Mouse (Mus musculus) hindbrain, embryonic 10.5 days (tissue): ENCODE measurements around the gene She. TPM values are rescaled to one million over a fixed set of nuclear protein-coding genes. Genes with fewer than 3 reads are reported as not detected.

Source experiments
- DNase-seq: peaks from one replicate; pipeline ENCODE4 v3.0.0-alpha.2; 2017; ENCODE audit warnings: low spot score
- H3K27ac ChIP-seq: fragments of 300-500 bp; sonication (generic); 2 replicates; pipeline ENCODE4 v1.5.1; 2016; ENCODE audit warnings: mild to moderate bottlenecking, moderate library complexity
- H3K27me3 ChIP-seq: fragments of 300-500 bp; sonication (generic); 2 replicates; pipeline ENCODE4 v1.6.1; 2016; ENCODE audit warnings: mild to moderate bottlenecking; ENCODE audit not compliant: poor library complexity, insufficient read depth, severe bottlenecking
- H3K36me3 ChIP-seq: fragments of 300-500 bp; sonication (generic); 2 replicates; pipeline ENCODE4 v1.6.1; 2016; ENCODE audit warnings: mild to moderate bottlenecking, moderate library complexity
- H3K4me1 ChIP-seq: fragments of 300-500 bp; sonication (generic); replicated peaks from 2 replicates; pipeline ENCODE4 v1.6.1; 2016; ENCODE audit warnings: mild to moderate bottlenecking
- H3K4me3 ChIP-seq: fragments of 300-500 bp; sonication (generic); 2 replicates; pipeline ENCODE4 v1.5.1; 2016; ENCODE audit warnings: mild to moderate bottlenecking, moderate library complexity
- H3K9me3 ChIP-seq: fragments of 300-500 bp; sonication (generic); 2 replicates; pipeline ENCODE4 v1.6.1; 2016; ENCODE audit warnings: mild to moderate bottlenecking, moderate library complexity
- WGBS: fragments of 180-500 bp; shearing (Covaris S2); methylation state at CpG from one replicate; pipeline ENCODE4 v1.1.7; 2016; 5-methylcytosine and 5-hydroxymethylcytosine counted together
- polyA plus RNA-seq: library from polyadenylated mRNA; unstranded; fragments of >200 nt; fragmentation: Nextera tagmentation; extraction: Ambion mirVana; gene quantifications from 2 replicates; pipeline ENCODE4 v1.2.1, GENCODE M21; 2016

Gene She
- polyA plus RNA-seq, 1 experiment from 2014 or later: 2.3 TPM

DNA sequence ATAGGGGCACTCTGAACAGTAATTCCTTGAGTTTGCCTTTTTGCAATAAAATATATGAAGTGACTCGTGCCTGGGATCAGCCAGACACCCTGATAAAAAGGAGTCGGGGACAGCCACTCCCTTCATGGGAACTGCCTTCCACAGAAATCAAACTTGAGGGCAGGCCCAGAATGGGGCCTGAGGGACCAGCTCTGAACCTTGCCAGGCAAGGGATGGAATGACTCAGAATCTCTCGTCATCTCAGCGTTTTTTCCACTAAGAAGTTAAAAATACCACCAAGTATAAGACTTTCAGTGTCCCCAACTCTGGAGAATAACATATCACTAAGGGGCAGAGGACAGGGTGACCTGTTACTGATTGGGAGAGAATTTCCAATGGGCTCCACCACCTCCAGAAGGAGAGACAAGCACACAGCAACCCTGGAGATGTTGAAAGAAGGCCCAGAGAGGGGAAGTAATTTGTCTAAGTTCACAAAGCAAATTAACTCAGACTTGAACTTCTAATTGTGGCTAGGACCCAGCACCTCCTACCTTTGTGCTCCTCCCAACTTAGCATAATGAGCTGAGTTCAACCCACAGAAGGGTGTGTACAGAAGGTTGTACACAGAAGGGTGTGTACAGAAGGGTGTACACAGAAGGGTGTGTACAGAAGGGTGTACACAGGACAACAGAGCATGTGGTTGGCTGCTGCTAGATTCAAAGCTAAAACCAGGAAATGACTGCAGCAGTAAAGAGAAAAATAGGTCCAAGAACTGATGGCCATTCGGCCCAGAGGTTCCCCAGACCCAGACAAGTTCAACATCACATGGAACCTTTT lies 49.1 kb downstream of the She start:
- no peak for DNase-seq
- Histone ChIP-seq H3K4me3 (no peak overlapping the region), H3K4me1 (peaks cover 8% of the 10 kb centered on the region; the same call in 1 of the 2 replicates), H3K27ac (no peak overlapping the region), H3K9me3 (no peaks in the 10 kb centered on the region), H3K36me3 (no peaks in the 10 kb centered on the region), H3K27me3 (peaks cover 16% of the 10 kb centered on the region; the same call in 1 of the 2 replicates)
- 88% methylated on average over 5 of the region's 5 CpGs for WGBS

- Histone ChIP-seq H3K36me3 (no peaks in the 10 kb centered on the region), H3K27me3 (peaks cover 10% of the 10 kb centered on the region; the same call in 1 of the 2 replicates), H3K4me1 (peaks cover 14% of the 10 kb centered on the region), H3K9me3 (no peaks in the 10 kb centered on the region), H3K4me3 (no peak overlapping the region), H3K27ac (no peak overlapping the region)
- no peak for DNase-seq
- 75% methylated on average over 8 of the region's 8 CpGs for WGBS
Observed at GRCm38 (mm10) chr3:89882556-89883181, 51.5 kb downstream of the She start.

DNA sequence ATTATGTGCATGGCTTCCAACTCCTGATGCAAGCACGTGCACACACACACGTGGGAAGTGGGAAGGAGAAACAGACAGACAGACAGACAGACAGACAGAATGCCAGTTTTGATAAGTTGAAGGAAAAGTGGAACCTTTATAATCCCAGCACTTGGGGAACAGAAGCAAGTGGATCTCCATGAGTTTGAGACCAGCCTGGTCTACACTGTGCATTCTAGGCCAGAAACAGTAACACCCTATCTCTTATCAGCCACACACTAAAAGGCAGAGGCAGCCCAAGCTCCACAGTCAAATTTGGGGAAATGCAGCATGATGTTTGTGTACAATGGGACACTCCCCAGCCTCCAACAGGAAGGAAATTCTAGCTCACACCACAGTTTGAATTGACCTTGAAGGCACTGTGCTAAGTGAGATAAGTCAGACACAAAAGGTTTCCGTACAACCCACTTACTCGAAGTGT lies 52.4 kb downstream of the She start:
- no peak for DNase-seq
- WGBS: 85% methylated on average over 4 of the region's 4 CpGs
- Histone ChIP-seq H3K27me3 (peaks cover 10% of the 10 kb centered on the region; the same call in 1 of the 2 replicates), H3K9me3 (no peaks in the 10 kb centered on the region), H3K4me1 (peaks cover 8% of the 10 kb centered on the region), H3K4me3 (no peak overlapping the region), H3K36me3 (no peaks in the 10 kb centered on the region), H3K27ac (no peak overlapping the region)

GRCm38 (mm10) chr3:89885766-89886165 lies 54.6 kb downstream of the She start:
- no peak overlapping the region for H3K27ac ChIP-seq
- H3K4me3 ChIP-seq: no peak overlapping the region
- H3K4me1 ChIP-seq: peaks cover 6% of the 10 kb centered on the region; the same call in 1 of the 2 replicates
- H3K36me3 ChIP-seq: no peaks in the 10 kb centered on the region
- WGBS: 92% methylated on average over 11 of the region's 11 CpGs
- no peak for DNase-seq
- peaks cover 4% of the 10 kb centered on the region; the same call in 1 of the 2 replicates for H3K27me3 ChIP-seq
- H3K9me3 ChIP-seq: no peaks in the 10 kb centered on the region

GRCm38 (mm10) chr3:89887582-89888230 lies 56.5 kb downstream of the She start:
- Histone ChIP-seq H3K9me3 (no peaks in the 10 kb centered on the region), H3K4me1 (peaks cover 6% of the 10 kb centered on the region; the same call in 1 of the 2 replicates), H3K27me3 (0 out of 2 replicates have a peak, but pooled peaks cover 4% of the 10 kb centered on the region), H3K4me3 (no peak overlapping the region), H3K27ac (no peak overlapping the region), H3K36me3 (no peaks in the 10 kb centered on the region)
- WGBS: 95% methylated on average over 7 of the region's 7 CpGs
- no peak for DNase-seq

- no peaks in the 10 kb centered on the region for H3K36me3 ChIP-seq
- WGBS: 82% methylated on average over 8 of the region's 8 CpGs
- H3K27ac ChIP-seq: no peak overlapping the region
- no peaks in the 10 kb centered on the region for H3K27me3 ChIP-seq
- no peak overlapping the region for H3K4me3 ChIP-seq
- DNase-seq: no peak
- H3K4me1 ChIP-seq: peaks cover 6% of the 10 kb centered on the region; the same call in 1 of the 2 replicates
- no peaks in the 10 kb centered on the region for H3K9me3 ChIP-seq
Observed at GRCm38 (mm10) chr3:89889841-89890430, 58.8 kb downstream of the She start.

- Histone ChIP-seq H3K4me1 (peaks cover 17% of the 10 kb centered on the region), H3K9me3 (no peaks in the 10 kb centered on the region), H3K36me3 (no peaks in the 10 kb centered on the region), H3K27me3 (no peaks in the 10 kb centered on the region), H3K4me3 (no peak overlapping the region), H3K27ac (no peak overlapping the region)
- no peak for DNase-seq
Observed at GRCm38 (mm10) chr3:89891696-89892095, 60.5 kb downstream of the She start.

GRCm38 (mm10) chr3:89892517-89893106 lies 61.4 kb downstream of the She start:
- Histone ChIP-seq H3K9me3 (no peaks in the 10 kb centered on the region), H3K27ac (no peak overlapping the region), H3K4me3 (no peak overlapping the region), H3K4me1 (peaks cover 25% of the 10 kb centered on the region), H3K27me3 (no peaks in the 10 kb centered on the region), H3K36me3 (no peaks in the 10 kb centered on the region)
- WGBS: 87% methylated on average over 5 of the region's 5 CpGs
- no peak for DNase-seq

DNA sequence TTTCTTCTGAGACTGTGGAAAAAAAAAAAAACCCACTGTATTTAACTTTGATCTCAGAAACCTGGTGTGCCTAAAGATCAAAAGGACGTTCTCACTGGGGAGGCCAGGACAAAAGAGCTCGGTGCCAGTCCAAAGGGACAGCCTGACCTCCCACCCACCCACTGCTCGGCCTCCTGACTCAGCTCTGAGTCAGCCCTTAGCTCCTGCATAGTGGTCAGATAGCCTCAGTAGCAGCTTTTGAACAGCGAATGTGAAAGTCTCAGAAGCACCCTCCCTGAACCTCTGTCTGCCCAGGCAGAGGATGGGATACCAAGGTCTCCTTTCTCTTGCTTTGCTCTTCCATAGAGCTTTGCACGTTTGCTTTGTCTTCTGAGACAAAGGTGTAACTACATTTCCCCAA lies 65.4 kb downstream of the She start:
- WGBS: 14% methylated on average over 5 of the region's 5 CpGs
- DNase-seq: no peak
- Histone ChIP-seq H3K36me3 (no peaks in the 10 kb centered on the region), H3K4me3 (no peak overlapping the region), H3K27ac (0 out of 2 replicates have a peak overlapping the region, but pooled peaks have one; percentile 23), H3K9me3 (no peaks in the 10 kb centered on the region), H3K4me1 (peaks cover 25% of the 10 kb centered on the region), H3K27me3 (no peaks in the 10 kb centered on the region)

DNA sequence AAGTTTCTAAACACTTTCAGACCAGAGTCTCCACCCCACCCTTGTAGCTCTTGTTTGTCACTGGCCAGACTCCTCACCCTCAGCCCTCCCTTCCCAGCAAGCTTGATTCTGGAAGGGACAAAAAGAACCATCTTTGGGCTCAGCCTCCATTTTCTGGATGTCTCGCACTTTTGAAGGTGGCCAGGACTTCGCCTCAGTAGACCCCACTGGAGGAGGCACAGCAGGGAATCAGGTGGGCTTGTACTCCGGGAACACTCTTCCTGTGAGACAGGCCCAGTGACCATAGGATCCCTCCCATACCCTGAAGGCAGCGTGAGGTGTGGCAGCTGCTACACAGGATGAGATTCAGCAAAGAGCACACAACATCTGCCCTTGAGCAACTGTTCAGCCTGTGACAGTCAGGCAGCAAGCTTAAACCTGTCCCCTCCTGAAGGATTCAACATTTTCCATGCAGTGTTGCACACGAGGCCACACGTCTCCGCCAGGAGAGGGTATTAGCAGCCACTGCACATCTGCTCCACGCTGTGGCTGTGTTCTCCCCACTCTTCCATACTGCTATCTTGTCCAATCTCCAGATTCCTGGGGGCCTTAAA lies 66.1 kb downstream of the She start:
- no peak overlapping the region for H3K4me3 ChIP-seq
- H3K27me3 ChIP-seq: no peaks in the 10 kb centered on the region
- H3K36me3 ChIP-seq: no peaks in the 10 kb centered on the region
- peaks cover 25% of the 10 kb centered on the region for H3K4me1 ChIP-seq
- H3K9me3 ChIP-seq: no peaks in the 10 kb centered on the region
- no peak overlapping the region for H3K27ac ChIP-seq
- WGBS: 73% methylated on average over 8 of the region's 8 CpGs
- DNase-seq: no peak

DNA sequence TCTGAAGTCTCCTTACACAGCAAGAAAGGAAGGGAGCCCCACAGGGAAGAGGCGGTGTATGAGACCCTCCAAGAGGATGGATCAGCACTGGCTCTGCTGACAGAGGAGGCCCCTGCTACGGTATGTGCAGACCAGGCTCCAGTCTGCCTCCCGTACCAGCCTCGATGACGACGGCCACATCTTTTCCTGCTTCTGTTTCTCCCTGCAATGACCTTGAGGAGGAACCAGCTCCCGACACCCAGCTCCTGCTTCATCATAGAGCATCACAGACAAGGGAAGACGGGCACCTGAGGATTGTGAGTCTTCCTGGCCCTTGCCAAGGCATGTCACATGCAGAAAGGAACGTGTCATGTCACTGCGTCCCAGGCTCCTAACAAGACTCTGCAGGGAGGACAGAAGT lies 66.8 kb downstream of the She start:
- no peaks in the 10 kb centered on the region for H3K27me3 ChIP-seq
- no peak overlapping the region for H3K4me3 ChIP-seq
- no peaks in the 10 kb centered on the region for H3K9me3 ChIP-seq
- H3K4me1 ChIP-seq: peaks cover 25% of the 10 kb centered on the region
- 78% methylated on average over 10 of the region's 10 CpGs for WGBS
- no peak for DNase-seq
- H3K27ac ChIP-seq: no peak overlapping the region
- H3K36me3 ChIP-seq: no peaks in the 10 kb centered on the region

- Histone ChIP-seq H3K4me3 (no peak overlapping the region), H3K27me3 (no peaks in the 10 kb centered on the region), H3K9me3 (no peaks in the 10 kb centered on the region), H3K4me1 (peaks cover 25% of the 10 kb centered on the region), H3K27ac (no peak overlapping the region), H3K36me3 (no peaks in the 10 kb centered on the region)
- 72% methylated on average over 5 of the region's 5 CpGs for WGBS
- DNase-seq: no peak
Observed at GRCm38 (mm10) chr3:89898870-89899510, 67.8 kb downstream of the She start.
